Mouse (Mus musculus): ENCODE data around the gene Eif5b. TPM values are rescaled to one million over a fixed set of nuclear protein-coding genes. Genes with fewer than 3 reads are reported as not detected.
"Not testable (repeated sequence)": the region's sequence is repeated elsewhere in the genome, so short reads cannot be mapped to it uniquely, and the experiment has no call there.

Gene Eif5b
- total RNA-seq, 1 experiment from 2014 or later, result 50.8 TPM

GRCm38 (mm10) chr1:38006741-38007140, 8.9 kb downstream of the Eif5b start:
- no peak for DNase-seq

- DNase-seq, result no peak
Measured at GRCm38 (mm10) chr1:38011647-38012046, 13.8 kb downstream of the Eif5b start.

GRCm38 (mm10) chr1:38012104-38012503, 14.3 kb downstream of the Eif5b start:
- no peak for DNase-seq

GRCm38 (mm10) chr1:38012509-38012908, 14.7 kb downstream of the Eif5b start:
- DNase-seq, result no peak

- DNase-seq, result no peak
Measured at GRCm38 (mm10) chr1:38014551-38015203, 16.9 kb downstream of the Eif5b start.

GRCm38 (mm10) chr1:38027301-38027700, 29.5 kb downstream of the Eif5b start:
- no peak for DNase-seq

GRCm38 (mm10) chr1:38031391-38031790, 33.6 kb downstream of the Eif5b start:
- DNase-seq, result no peak

GRCm38 (mm10) chr1:38035521-38035920, 37.7 kb downstream of the Eif5b start:
- DNase-seq, result no peak

GRCm38 (mm10) chr1:38037375-38037774, 39.6 kb downstream of the Eif5b start:
- no peak for DNase-seq

GRCm38 (mm10) chr1:38038898-38039297, 41.1 kb downstream of the Eif5b start:
- no peak for DNase-seq

GRCm38 (mm10) chr1:38048121-38048520, 50.3 kb downstream of the Eif5b start:
- no peak for DNase-seq

- DNase-seq, result no peak
Measured at GRCm38 (mm10) chr1:38049562-38049961, 51.8 kb downstream of the Eif5b start.

GRCm38 (mm10) chr1:38055176-38055575, 57.4 kb downstream of the Eif5b start:
- DNase-seq, result no peak

GRCm38 (mm10) chr1:38058417-38058816, 60.6 kb downstream of the Eif5b start:
- no peak for DNase-seq

GRCm38 (mm10) chr1:38062156-38062555, 64.3 kb downstream of the Eif5b start:
- not testable (repeated sequence) for DNase-seq

GRCm38 (mm10) chr1:38067276-38067675, 69.5 kb downstream of the Eif5b start:
- DNase-seq, result no peak

GRCm38 (mm10) chr1:38071326-38071725, 73.5 kb downstream of the Eif5b start:
- DNase-seq, result no peak

GRCm38 (mm10) chr1:38081316-38081715, 83.5 kb downstream of the Eif5b start:
- no peak for DNase-seq

GRCm38 (mm10) chr1:38103214-38103613, 105.4 kb downstream of the Eif5b start:
- DNase-seq, result no peak

GRCm38 (mm10) chr1:38103813-38104212, 106.0 kb downstream of the Eif5b start:
- no peak for DNase-seq

Data from adrenal gland, postnatal 25 days (tissue).